Mouse (Mus musculus) hindbrain, embryonic 15.5 days (tissue): ENCODE results near the gene Arfgap3. TPM values are rescaled to one million over a fixed set of nuclear protein-coding genes. Genes with fewer than 3 reads are reported as not detected.

Source experiments
- polyA plus RNA-seq: library from polyadenylated mRNA; unstranded; fragments of >200 nt; fragmentation: Nextera tagmentation; extraction: Ambion mirVana; gene quantifications from 2 replicates; pipeline ENCODE4 v1.2.1, GENCODE M21; 2015

The Arfgap3 gene
- polyA plus RNA-seq, 1 experiment from 2014 or later = 41.5 TPM

Other genes starting within 250 kb of the Arfgap3 start
- gene Rrp7a, start 227.4 kb downstream of the Arfgap3 start, polyA plus RNA-seq = 74.7 and 78.9 TPM in 2 replicates
- gene Poldip3, start 200.9 kb downstream of the Arfgap3 start, polyA plus RNA-seq = 130 and 132 TPM in 2 replicates
- 116 and 144 TPM in 2 replicates for gene Cyb5r3, start 177.7 kb downstream of the Arfgap3 start, polyA plus RNA-seq
- gene A4galt, start 98.5 kb downstream of the Arfgap3 start, polyA plus RNA-seq = 4.6 and 5.2 TPM in 2 replicates
- gene Pacsin2, start 114.4 kb upstream of the Arfgap3 start, polyA plus RNA-seq = 27.6 and 31.7 TPM in 2 replicates
- gene Ttll1, start 160.6 kb upstream of the Arfgap3 start, polyA plus RNA-seq = 108 and 122 TPM in 2 replicates
- 0.72 and 1.3 TPM in 2 replicates for gene Bik, start 176.6 kb upstream of the Arfgap3 start, polyA plus RNA-seq
- gene Tspo, start 213.3 kb upstream of the Arfgap3 start, polyA plus RNA-seq = 11.7 and 14.2 TPM in 2 replicates
- 30.8 and 33.1 TPM in 2 replicates for gene Mcat, start 213.5 kb upstream of the Arfgap3 start, polyA plus RNA-seq
- 45.3 and 46.3 TPM in 2 replicates for gene Ttll12, start 244.9 kb upstream of the Arfgap3 start, polyA plus RNA-seq